7 mouse cellular contexts compared by ENCODE assay signal in genomic region chr14:32492521-32492920, GRCm38 (mm10). TPM values are rescaled to one million over a fixed set of nuclear protein-coding genes. Genes with fewer than 3 reads are reported as not detected.
DNase-seq lines count a peak whose midpoint lies in the region; ATAC-seq and TF ChIP-seq lines count a peak whose summit lies in the region.

No protein-coding gene starts in this region.

- H3K27ac ChIP-seq in lung, embryonic 14.5 days (ENCODE audit: low read depth): no peak overlapping the region
- no peak overlapping the region for H3K27ac ChIP-seq in midbrain, postnatal 0 days (ENCODE audit: low read depth, low read length)

- H3K36me3 ChIP-seq in lung, embryonic 14.5 days (ENCODE audit: insufficient read depth): no peaks in the 10 kb centered on the region
- H3K36me3 ChIP-seq in midbrain, postnatal 0 days (ENCODE audit: insufficient read depth, low read length): no peaks in the 10 kb centered on the region

- H3K9me3 ChIP-seq in lung, embryonic 14.5 days (ENCODE audit: low read depth, low read length): no peaks in the 10 kb centered on the region
- no peaks in the 10 kb centered on the region for H3K9me3 ChIP-seq in midbrain, postnatal 0 days (ENCODE audit: low read length)

- H3K9ac ChIP-seq in lung, embryonic 14.5 days: no peak overlapping the region
- peak overlapping the region; percentile 55 for H3K9ac ChIP-seq in midbrain, postnatal 0 days (replicated peaks; ENCODE audit: low read length, poor library complexity, severe bottlenecking)

- H3K4me3 ChIP-seq in lung, embryonic 14.5 days (ENCODE audit: low read depth, low read length): no peak overlapping the region
- peak overlapping the region; percentile 34 for H3K4me3 ChIP-seq in midbrain, postnatal 0 days (ENCODE audit: low read depth, low read length)

- no peaks in the 10 kb centered on the region for H3K4me1 ChIP-seq in lung, embryonic 14.5 days (ENCODE audit: insufficient read depth)
- no peaks in the 10 kb centered on the region for H3K4me1 ChIP-seq in midbrain, postnatal 0 days (ENCODE audit: insufficient read depth, low read length)

- no peaks in the 10 kb centered on the region for H3K27me3 ChIP-seq in lung, embryonic 14.5 days (ENCODE audit: insufficient read depth, low read length)
- H3K27me3 ChIP-seq in midbrain, postnatal 0 days (ENCODE audit: insufficient read depth, low read length): no peaks in the 10 kb centered on the region

- peak; percentile 25 for DNase-seq in lung, embryonic 14.5 days
- DNase-seq in lung, postnatal 25 days (ENCODE audit: low spot score): no peak
- DNase-seq in c-Kit-positive CD71-positive TER-119-negative erythroid progenitor cells, embryonic 14.5 days (ENCODE audit: low read depth): peak; percentile 42
- DNase-seq in midbrain, postnatal 0 days (ENCODE audit: low spot score): peak; percentile 35
- no peak for DNase-seq in yolk sac, embryonic 10.5 days (ENCODE audit: low spot score)
- no peak for DNase-seq in thymus, postnatal 10 days (ENCODE audit: low spot score in 2 of 2)

- no peak for ATAC-seq in lung, embryonic 14.5 days (ENCODE audit: insufficient read depth)
- ATAC-seq in inflammation-experienced regulatory T-cells, adult 6 months: peak; percentile 32
- peak; percentile 31; the same call in 1 of the 2 replicates for ATAC-seq in midbrain, postnatal 0 days (ENCODE audit: low FRiP score)

- no peak for TF ChIP-seq CTCF in lung, embryonic 14.5 days (IDR thresholded peaks at IDR 0.05; ENCODE audit: low read depth)
- TF ChIP-seq CTCF in midbrain, postnatal 0 days (IDR thresholded peaks at IDR 0.05): no peak

- 10% methylated on average over 13 of the region's 13 CpGs for WGBS in lung, embryonic 14.5 days
- 8% methylated on average over 13 of the region's 13 CpGs for WGBS in midbrain, postnatal 0 days

- peak overlapping the region; percentile 38; the same call in 1 of the 2 replicates for H3K4me2 ChIP-seq in lung, embryonic 14.5 days
- H3K4me2 ChIP-seq in midbrain, postnatal 0 days (ENCODE audit: low read depth, low read length, poor library complexity, severe bottlenecking): peak overlapping the region; percentile 63

RNA-seq across cellular contexts. Expression of gene Ercc6, which starts 20.8 kb away (rescaled TPM):
- polyA plus RNA-seq in lung, embryonic 14.5 days (2014; fragmentation: Nextera tagmentation; extraction: Ambion mirVana): 18.4 and 18.8 TPM in 2 replicates
- polyA plus RNA-seq in inflammation-experienced regulatory T-cells, adult 6 months (2017; shearing (Covaris generic)): 1 to 10 TPM; 4.3 to 8.8 (median 5.5) TPM
- total RNA-seq in midbrain, postnatal 0 days (2014; rRNA removed): 9.9 and 17.6 TPM in 2 replicates
- 16.8 and 18.5 TPM in 2 replicates for polyA plus RNA-seq in midbrain, postnatal 0 days (2015; fragmentation: Nextera tagmentation; extraction: Ambion mirVana)

RNA-seq across cellular contexts. Expression of gene Chat, which starts 26.7 kb away (rescaled TPM):
- polyA plus RNA-seq in lung, embryonic 14.5 days (2014; fragmentation: Nextera tagmentation; extraction: Ambion mirVana): not detected in 2 replicates
- not detected for polyA plus RNA-seq in inflammation-experienced regulatory T-cells, adult 6 months (2017; shearing (Covaris generic))
- total RNA-seq in midbrain, postnatal 0 days (2014; rRNA removed): 0.42 and 0.93 TPM in 2 replicates
- polyA plus RNA-seq in midbrain, postnatal 0 days (2015; fragmentation: Nextera tagmentation; extraction: Ambion mirVana): 0.22 and 0.36 TPM in 2 replicates

RNA-seq across cellular contexts. Expression of gene Slc18a3, which starts 27.9 kb away (rescaled TPM):
- polyA plus RNA-seq in lung, embryonic 14.5 days (2014; fragmentation: Nextera tagmentation; extraction: Ambion mirVana): 0.09 and 0.84 TPM in 2 replicates
- polyA plus RNA-seq in inflammation-experienced regulatory T-cells, adult 6 months (2017; shearing (Covaris generic)): not detected
- 4.1 and 7.5 TPM in 2 replicates for total RNA-seq in midbrain, postnatal 0 days (2014; rRNA removed)
- polyA plus RNA-seq in midbrain, postnatal 0 days (2015; fragmentation: Nextera tagmentation; extraction: Ambion mirVana): 3.9 and 5.5 TPM in 2 replicates

Comparison
In these comparisons a context has a peak if more than half of its experiments do, and no peak if none do; other contexts are left out.
1. DNase-seq: peak in lung, embryonic 14.5 days (single experiment), c-Kit-positive CD71-positive TER-119-negative erythroid progenitor cells, embryonic 14.5 days (single experiment) and midbrain, postnatal 0 days (single experiment); none in lung, postnatal 25 days (single experiment), yolk sac, embryonic 10.5 days (single experiment) and thymus, postnatal 10 days (0 of 2).